Mouse (Mus musculus) kidney, embryonic 16.5 days (tissue): ENCODE data around the gene Gabrb2. TPM values are rescaled to one million over a fixed set of nuclear protein-coding genes. Genes with fewer than 3 reads are reported as not detected.
A peak's percentile ranks its signal among the peaks of the same experiment; 100 is the strongest.

Experiments used
- ATAC-seq: fragments of 200-750 bp; cut with Nextera tagmentation; 2 replicates; pipeline ENCODE4 v1.8.0; 2017; ENCODE audit warnings: moderate TSS enrichment; ENCODE audit not compliant: low FRiP score, low TSS enrichment
- H3K27ac ChIP-seq: fragments of 300-500 bp; sonication (generic); 2 replicates; pipeline ENCODE4 v1.5.1; 2014; ENCODE audit warnings: low read length
- H3K27me3 ChIP-seq: fragments of 300-500 bp; sonication (generic); 2 replicates; pipeline ENCODE4 v1.6.1; 2014; ENCODE audit warnings: low read length, control low read depth, mixed read lengths; ENCODE audit not compliant: insufficient read depth
- H3K36me3 ChIP-seq: fragments of 300-500 bp; sonication (generic); 2 replicates; pipeline ENCODE4 v1.6.1; 2014; ENCODE audit warnings: low read length, control low read depth, mixed read lengths; ENCODE audit not compliant: insufficient read depth
- H3K4me1 ChIP-seq: fragments of 300-500 bp; sonication (generic); 2 replicates; pipeline ENCODE4 v1.6.1; 2014; ENCODE audit warnings: low read length, control low read depth, mixed read lengths; ENCODE audit not compliant: insufficient read depth
- H3K4me2 ChIP-seq: fragments of 300-500 bp; sonication (generic); replicated peaks from 2 replicates; pipeline ENCODE4 v1.6.1; 2014; ENCODE audit warnings: low read depth, low read length
- H3K4me3 ChIP-seq: fragments of 300-500 bp; sonication (generic); 2 replicates; pipeline ENCODE4 v1.5.1; 2014; ENCODE audit warnings: mild to moderate bottlenecking, low read length
- H3K9ac ChIP-seq: fragments of 300-500 bp; sonication (generic); replicated peaks from 2 replicates; pipeline ENCODE4 v1.6.1; 2014; ENCODE audit warnings: low read length
- H3K9me3 ChIP-seq: fragments of 300-500 bp; sonication (generic); 2 replicates; pipeline ENCODE4 v1.6.1; 2016; ENCODE audit warnings: low read length, control low read depth
- WGBS: fragments of 180-500 bp; shearing (Covaris S2); extraction: QIAGEN DNeasy Blood & Tissue Kit; methylation state at CpG from one replicate; pipeline ENCODE4 v1.1.7; 2014; 5-methylcytosine and 5-hydroxymethylcytosine counted together
- polyA plus RNA-seq: library from polyadenylated mRNA; unstranded; fragments of >200 nt; fragmentation: Nextera tagmentation; extraction: Ambion mirVana; gene quantifications from 2 replicates; pipeline ENCODE4 v1.2.1, GENCODE M21; 2015

The Gabrb2 gene
- polyA plus RNA-seq, 1 experiment from 2014 or later, result 1.4 TPM

GRCm38 (mm10) chr11:42581753-42582152 is 162.2 kb downstream of the Gabrb2 start:
- no peak overlapping the region for H3K27ac ChIP-seq
- H3K4me3 ChIP-seq, result no peak overlapping the region
- H3K4me1 ChIP-seq, result no peaks in the 10 kb centered on the region
- H3K27me3 ChIP-seq, result no peaks in the 10 kb centered on the region
- H3K9ac ChIP-seq, result no peak overlapping the region
- H3K4me2 ChIP-seq, result no peak overlapping the region
- ATAC-seq, result no peak
- no peaks in the 10 kb centered on the region for H3K36me3 ChIP-seq
- no peaks in the 10 kb centered on the region for H3K9me3 ChIP-seq

- Histone ChIP-seq H3K4me3 (no peak overlapping the region), H3K36me3 (no peaks in the 10 kb centered on the region), H3K9ac (no peak overlapping the region), H3K27me3 (no peaks in the 10 kb centered on the region), H3K4me1 (no peaks in the 10 kb centered on the region), H3K4me2 (no peak overlapping the region), H3K9me3 (no peaks in the 10 kb centered on the region), H3K27ac (no peak overlapping the region)
- 78% methylated on average over 3 of the region's 3 CpGs for WGBS
- no peak for ATAC-seq
These were observed 172.9 kb downstream of the Gabrb2 start for GRCm38 (mm10) chr11:42592418-42592817.

- H3K27ac ChIP-seq, result no peak overlapping the region
- no peak overlapping the region for H3K9ac ChIP-seq
- no peak overlapping the region for H3K4me3 ChIP-seq
- 64% methylated on average over 1 of the region's 1 CpGs for WGBS
- no peaks in the 10 kb centered on the region for H3K4me1 ChIP-seq
- no peak for ATAC-seq
- no peaks in the 10 kb centered on the region for H3K36me3 ChIP-seq
- no peaks in the 10 kb centered on the region for H3K27me3 ChIP-seq
- no peak overlapping the region for H3K4me2 ChIP-seq
- H3K9me3 ChIP-seq, result no peaks in the 10 kb centered on the region
These were observed 186.7 kb downstream of the Gabrb2 start for GRCm38 (mm10) chr11:42606225-42606624.

DNA sequence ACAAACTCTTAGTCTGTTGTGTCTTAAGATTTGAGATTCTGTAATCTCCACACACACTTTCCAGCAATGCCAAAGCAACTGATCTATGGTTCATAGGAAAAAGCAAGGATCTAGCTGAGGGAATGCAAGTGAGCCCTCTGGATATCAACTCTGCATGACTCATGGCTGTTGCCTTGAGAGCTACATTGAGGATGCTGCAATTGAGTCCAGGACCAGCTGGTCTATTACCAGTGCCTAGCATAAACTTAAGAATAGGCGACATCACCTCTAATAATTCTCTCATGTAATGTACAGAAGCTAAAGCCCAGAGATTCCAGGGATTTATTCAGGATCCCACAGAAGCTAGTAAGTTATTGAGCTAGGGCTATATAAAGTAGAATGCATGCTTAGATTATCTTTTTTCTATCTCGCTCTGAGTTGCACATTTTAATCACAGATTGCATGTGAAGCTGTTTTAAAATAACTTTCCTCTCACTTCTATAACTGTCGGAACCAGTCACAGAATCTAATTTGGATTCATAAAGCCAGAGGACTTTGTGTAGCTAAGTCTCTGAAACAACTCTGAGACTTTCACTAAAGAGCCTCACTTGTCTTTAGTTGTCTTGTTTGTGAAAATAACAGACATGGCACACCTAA is 189.7 kb downstream of the Gabrb2 start:
- Histone ChIP-seq H3K27me3 (no peaks in the 10 kb centered on the region), H3K4me1 (no peaks in the 10 kb centered on the region), H3K27ac (no peak overlapping the region), H3K9ac (no peak overlapping the region), H3K4me3 (no peak overlapping the region), H3K4me2 (no peak overlapping the region), H3K36me3 (no peaks in the 10 kb centered on the region), H3K9me3 (no peaks in the 10 kb centered on the region)
- ATAC-seq, result no peak
- 88% methylated on average over 3 of the region's 3 CpGs for WGBS

- no peak overlapping the region for H3K4me3 ChIP-seq
- WGBS, result 48% methylated on average over 2 of the region's 2 CpGs
- no peaks in the 10 kb centered on the region for H3K9me3 ChIP-seq
- no peak overlapping the region for H3K9ac ChIP-seq
- no peak for ATAC-seq
- no peak overlapping the region for H3K27ac ChIP-seq
- H3K27me3 ChIP-seq, result no peaks in the 10 kb centered on the region
- H3K36me3 ChIP-seq, result no peaks in the 10 kb centered on the region
- H3K4me2 ChIP-seq, result no peak overlapping the region
- H3K4me1 ChIP-seq, result no peaks in the 10 kb centered on the region
These were observed 198.6 kb downstream of the Gabrb2 start for GRCm38 (mm10) chr11:42618195-42618594.

- Histone ChIP-seq H3K27me3 (no peaks in the 10 kb centered on the region), H3K9me3 (no peaks in the 10 kb centered on the region), H3K27ac (no peak overlapping the region), H3K9ac (no peak overlapping the region), H3K36me3 (no peaks in the 10 kb centered on the region), H3K4me3 (no peak overlapping the region), H3K4me2 (no peak overlapping the region), H3K4me1 (no peaks in the 10 kb centered on the region)
- WGBS, result 87% methylated on average over 4 of the region's 4 CpGs
- no peak for ATAC-seq
These were observed 201.6 kb downstream of the Gabrb2 start for GRCm38 (mm10) chr11:42621109-42621508.

DNA sequence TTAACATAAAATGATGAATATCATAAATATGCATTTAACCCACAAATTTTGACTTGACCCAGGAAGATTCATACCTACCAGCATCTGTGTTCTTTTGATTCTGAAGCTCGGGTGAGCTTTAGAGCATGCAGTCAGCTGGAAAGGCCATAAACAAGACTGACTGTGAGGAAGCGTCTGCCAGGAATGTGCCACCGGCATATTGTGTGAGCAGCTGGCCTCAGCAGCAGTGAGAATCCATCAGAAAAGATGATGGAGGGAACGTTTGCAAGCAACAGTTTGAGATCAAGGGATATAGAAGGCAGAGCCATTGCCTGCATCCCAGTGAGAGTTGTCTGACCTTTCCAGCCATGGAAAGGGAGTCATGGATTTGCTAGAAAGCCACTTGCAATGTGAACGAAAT is 230.6 kb downstream of the Gabrb2 start:
- Histone ChIP-seq H3K4me3 (no peak overlapping the region), H3K9ac (no peak overlapping the region), H3K27ac (no peak overlapping the region), H3K4me1 (no peaks in the 10 kb centered on the region), H3K36me3 (no peaks in the 10 kb centered on the region), H3K9me3 (no peaks in the 10 kb centered on the region), H3K27me3 (no peaks in the 10 kb centered on the region), H3K4me2 (no peak overlapping the region)
- 28% methylated on average over 5 of the region's 5 CpGs for WGBS
- peak; percentile 63; the same call in 1 of the 2 replicates for ATAC-seq

DNA sequence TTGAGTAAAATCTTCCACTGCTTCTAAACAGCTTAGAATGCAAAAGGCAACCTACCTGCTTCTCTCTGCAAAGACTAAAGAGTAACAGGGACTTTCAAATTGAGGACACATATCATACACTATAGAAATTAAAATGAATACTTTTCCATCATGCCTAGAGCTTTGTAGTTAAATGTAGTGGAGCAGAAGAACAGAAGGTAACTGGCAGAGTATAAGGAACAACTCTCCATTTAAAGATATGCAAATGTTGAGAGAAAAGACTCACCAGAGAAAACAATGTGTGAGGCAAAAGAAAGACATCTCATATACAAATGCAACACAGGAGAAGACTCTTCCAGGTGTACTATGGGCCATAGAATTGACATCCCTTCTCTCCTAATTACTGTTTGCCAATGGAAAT is 232.0 kb downstream of the Gabrb2 start:
- no peak overlapping the region for H3K4me2 ChIP-seq
- H3K36me3 ChIP-seq, result no peaks in the 10 kb centered on the region
- H3K27ac ChIP-seq, result no peak overlapping the region
- no peak for ATAC-seq
- H3K9ac ChIP-seq, result no peak overlapping the region
- H3K4me1 ChIP-seq, result no peaks in the 10 kb centered on the region
- H3K4me3 ChIP-seq, result no peak overlapping the region
- no peaks in the 10 kb centered on the region for H3K27me3 ChIP-seq
- H3K9me3 ChIP-seq, result no peaks in the 10 kb centered on the region

DNA sequence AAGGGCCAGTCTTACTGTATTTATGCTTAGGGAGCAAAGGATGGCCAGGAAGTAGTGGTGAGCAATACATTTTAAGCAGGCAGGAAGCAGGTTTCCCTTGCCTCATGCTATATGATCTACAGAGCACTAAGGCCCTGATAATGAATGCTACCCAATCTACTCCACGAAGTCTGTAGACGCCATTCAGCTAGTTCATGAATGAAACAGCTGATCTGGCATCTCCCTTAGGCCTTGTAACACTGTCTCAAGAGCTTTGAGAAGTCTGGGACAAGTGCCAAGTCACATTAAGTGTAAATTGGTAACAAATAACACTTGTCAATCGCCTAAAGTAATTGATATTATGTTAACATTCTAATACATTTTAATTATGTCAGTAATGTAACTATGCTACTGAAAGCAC is 234.6 kb downstream of the Gabrb2 start:
- Histone ChIP-seq H3K27me3 (no peaks in the 10 kb centered on the region), H3K4me1 (no peaks in the 10 kb centered on the region), H3K9ac (no peak overlapping the region), H3K9me3 (no peaks in the 10 kb centered on the region), H3K36me3 (no peaks in the 10 kb centered on the region), H3K4me2 (no peak overlapping the region), H3K27ac (no peak overlapping the region), H3K4me3 (no peak overlapping the region)
- 57% methylated on average over 3 of the region's 3 CpGs for WGBS
- ATAC-seq, result no peak

GRCm38 (mm10) chr11:42668657-42669056 is 249.1 kb downstream of the Gabrb2 start:
- Histone ChIP-seq H3K4me1 (no peaks in the 10 kb centered on the region), H3K4me3 (no peak overlapping the region), H3K9ac (no peak overlapping the region), H3K4me2 (no peak overlapping the region), H3K9me3 (no peaks in the 10 kb centered on the region), H3K27me3 (no peaks in the 10 kb centered on the region), H3K27ac (no peak overlapping the region), H3K36me3 (no peaks in the 10 kb centered on the region)
- WGBS, result 85% methylated on average over 4 of the region's 4 CpGs
- ATAC-seq, result peak; percentile 70
